Mouse (Mus musculus): Measurements from ENCODE around the gene F830045P16Rik. TPM values are rescaled to one million over a fixed set of nuclear protein-coding genes. Genes with fewer than 3 reads are reported as not detected.

The F830045P16Rik gene
- total RNA-seq (2014; rRNA removed): not detected in 2 replicates
- polyA plus RNA-seq (2015; fragmentation: Nextera tagmentation; extraction: Ambion mirVana): not detected in 2 replicates

DNA sequence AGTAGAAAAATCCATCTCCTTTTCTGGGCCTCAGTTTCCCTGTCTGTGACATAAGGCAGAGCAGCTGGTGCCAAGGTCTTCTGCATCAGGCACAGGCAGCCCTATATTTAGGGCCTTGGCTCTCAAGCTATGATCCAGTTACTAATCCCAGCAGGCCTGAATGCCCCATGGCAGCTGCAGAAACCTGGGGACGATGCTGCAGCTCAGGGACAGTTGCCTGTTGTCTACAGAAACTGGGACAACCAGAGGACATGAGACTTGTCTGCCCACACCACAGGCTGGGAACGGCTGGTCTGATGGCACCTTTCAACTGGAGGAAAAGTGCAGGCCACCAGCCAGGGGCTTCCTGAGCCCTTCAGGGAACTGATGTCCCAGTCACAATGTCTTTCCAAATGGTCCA, at the start of gene F830045P16Rik:
Gene F830045P16Rik (minus strand): TSS at position 226 of the 400 bp plus-strand sequence.
- no peak for DNase-seq (ENCODE audit: low spot score)
- Histone ChIP-seq H3K4me2 (ENCODE audit: low read depth, low read length) (no peak within 1 kb of the TSS), H3K9me3 (ENCODE audit: low read length) (no peaks in the 10 kb centered on the region), H3K9ac (replicated peaks; ENCODE audit: low read length) (no peak within 1 kb of the TSS), H3K4me1 (ENCODE audit: insufficient read depth, low read length) (peaks cover 10% of the 10 kb centered on the region; the same call in 1 of the 2 replicates), H3K36me3 (ENCODE audit: insufficient read depth, low read length) (no peaks in the 10 kb centered on the region), H3K27me3 (ENCODE audit: insufficient read depth, low read length) (no peaks in the 10 kb centered on the region), H3K4me3 (ENCODE audit: low read length) (no peak within 1 kb of the TSS), H3K27ac (no peak within 1 kb of the TSS)
- 62% methylated on average over 2 of the region's 2 CpGs for WGBS
- no peak for TF ChIP-seq CTCF (IDR thresholded peaks at IDR 0.05; ENCODE audit: low read depth)
- ATAC-seq: no peak

GRCm38 (mm10) chr2:129585904-129586514, 49.6 kb upstream of the F830045P16Rik start:
- H3K27me3 ChIP-seq (ENCODE audit: insufficient read depth, low read length): no peaks in the 10 kb centered on the region
- no peaks in the 10 kb centered on the region for H3K9me3 ChIP-seq (ENCODE audit: low read length)
- no peak overlapping the region for H3K4me2 ChIP-seq (ENCODE audit: low read depth, low read length)
- DNase-seq (ENCODE audit: low spot score): no peak
- 76% methylated on average over 11 of the region's 11 CpGs for WGBS
- no peak for TF ChIP-seq CTCF (IDR thresholded peaks at IDR 0.05; ENCODE audit: low read depth)
- no peak overlapping the region for H3K9ac ChIP-seq (replicated peaks; ENCODE audit: low read length)
- no peak overlapping the region for H3K4me3 ChIP-seq (ENCODE audit: low read length)
- no peaks in the 10 kb centered on the region for H3K36me3 ChIP-seq (ENCODE audit: insufficient read depth, low read length)
- no peak for ATAC-seq
- H3K27ac ChIP-seq: no peak overlapping the region; the same call in 1 of the 2 replicates
- H3K4me1 ChIP-seq (ENCODE audit: insufficient read depth, low read length): no peaks in the 10 kb centered on the region

DNA sequence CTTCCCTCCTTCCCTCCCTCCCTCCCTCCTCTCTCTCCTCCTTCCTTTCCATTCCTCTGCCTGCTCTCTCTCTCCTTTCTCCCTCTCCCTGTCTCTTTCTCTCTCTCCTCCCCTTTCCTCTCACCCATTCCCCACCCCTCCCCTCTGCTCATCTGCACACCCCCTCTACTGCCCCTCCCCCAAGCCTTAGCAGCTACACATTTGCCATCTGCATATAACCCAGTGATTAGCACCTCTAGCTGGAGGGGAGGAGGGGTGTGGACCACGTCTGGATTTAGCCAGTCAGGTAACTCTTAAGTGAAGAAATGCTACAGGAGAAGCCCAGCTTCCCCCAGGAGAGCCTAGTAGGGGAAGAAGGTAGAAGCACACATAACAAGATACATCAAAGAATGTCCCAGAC, 48.5 kb upstream of the F830045P16Rik start:
- no peaks in the 10 kb centered on the region for H3K4me1 ChIP-seq (ENCODE audit: insufficient read depth, low read length)
- DNase-seq (ENCODE audit: low spot score) (no peak), ATAC-seq (no peak)
- H3K4me2 ChIP-seq (ENCODE audit: low read depth, low read length): no peak overlapping the region
- no peaks in the 10 kb centered on the region for H3K36me3 ChIP-seq (ENCODE audit: insufficient read depth, low read length)
- H3K9ac ChIP-seq (replicated peaks; ENCODE audit: low read length): no peak overlapping the region
- H3K9me3 ChIP-seq (ENCODE audit: low read length): no peaks in the 10 kb centered on the region
- WGBS: 26% methylated on average over 1 of the region's 1 CpGs
- H3K4me3 ChIP-seq (ENCODE audit: low read length): no peak overlapping the region
- no peak for TF ChIP-seq CTCF (IDR thresholded peaks at IDR 0.05; ENCODE audit: low read depth)
- H3K27ac ChIP-seq: no peak overlapping the region
- H3K27me3 ChIP-seq (ENCODE audit: insufficient read depth, low read length): no peaks in the 10 kb centered on the region

- H3K4me2 ChIP-seq (ENCODE audit: low read depth, low read length): no peak overlapping the region
- no peak overlapping the region for H3K9ac ChIP-seq (replicated peaks; ENCODE audit: low read length)
- H3K27ac ChIP-seq: no peak overlapping the region
- WGBS: 76% methylated on average over 4 of the region's 4 CpGs
- DNase-seq (ENCODE audit: low spot score): no peak
- no peak for TF ChIP-seq CTCF (IDR thresholded peaks at IDR 0.05; ENCODE audit: low read depth)
- no peaks in the 10 kb centered on the region for H3K9me3 ChIP-seq (ENCODE audit: low read length)
- no peak for ATAC-seq
- H3K36me3 ChIP-seq (ENCODE audit: insufficient read depth, low read length): no peaks in the 10 kb centered on the region
- H3K4me3 ChIP-seq (ENCODE audit: low read length): no peak overlapping the region
- H3K27me3 ChIP-seq (ENCODE audit: insufficient read depth, low read length): no peaks in the 10 kb centered on the region
- H3K4me1 ChIP-seq (ENCODE audit: insufficient read depth, low read length): no peaks in the 10 kb centered on the region
These were observed 45.9 kb upstream of the F830045P16Rik start for GRCm38 (mm10) chr2:129582261-129582660.

DNA sequence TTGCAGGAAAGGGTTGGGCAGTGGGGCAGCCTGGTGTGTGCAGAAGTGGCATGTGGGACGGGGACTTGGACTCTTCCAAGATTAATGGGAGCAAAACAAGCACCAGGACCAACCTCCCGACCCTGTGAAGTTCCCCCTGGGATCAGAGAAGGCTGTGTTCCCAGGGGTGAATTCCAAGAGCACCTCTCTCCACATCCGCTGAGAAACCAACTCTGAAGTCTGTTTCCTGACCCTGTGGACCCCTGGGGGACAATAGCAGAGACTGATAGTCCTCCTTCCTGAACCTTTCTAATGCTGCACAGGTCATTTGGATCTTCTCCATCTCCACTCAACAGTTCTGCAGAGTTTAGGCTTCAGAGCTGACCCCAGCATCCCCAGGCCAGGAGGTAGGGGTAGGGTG, 45.4 kb upstream of the F830045P16Rik start:
- TF ChIP-seq CTCF (IDR thresholded peaks at IDR 0.05; ENCODE audit: low read depth): no peak

GRCm38 (mm10) chr2:129580656-129581055, 44.3 kb upstream of the F830045P16Rik start:
- no peaks in the 10 kb centered on the region for H3K27me3 ChIP-seq (ENCODE audit: insufficient read depth, low read length)
- no peak for TF ChIP-seq CTCF (IDR thresholded peaks at IDR 0.05; ENCODE audit: low read depth)
- ATAC-seq: no peak
- H3K9ac ChIP-seq (replicated peaks; ENCODE audit: low read length): no peak overlapping the region
- no peaks in the 10 kb centered on the region for H3K9me3 ChIP-seq (ENCODE audit: low read length)
- H3K27ac ChIP-seq: no peak overlapping the region
- H3K4me2 ChIP-seq (ENCODE audit: low read depth, low read length): no peak overlapping the region
- H3K4me1 ChIP-seq (ENCODE audit: insufficient read depth, low read length): no peaks in the 10 kb centered on the region
- H3K36me3 ChIP-seq (ENCODE audit: insufficient read depth, low read length): no peaks in the 10 kb centered on the region
- H3K4me3 ChIP-seq (ENCODE audit: low read length): no peak overlapping the region
- no peak for DNase-seq (ENCODE audit: low spot score)
- whole genome bisulfite sequencing: 69% methylated on average over 4 of the region's 4 CpGs

More for the DNA sequence above, 45.4 kb upstream of the F830045P16Rik start:
- ATAC-seq (no peak), DNase-seq (ENCODE audit: low spot score) (no peak)
- no peak overlapping the region for H3K4me3 ChIP-seq (ENCODE audit: low read length)
- no peak overlapping the region for H3K27ac ChIP-seq
- H3K9ac ChIP-seq (replicated peaks; ENCODE audit: low read length): no peak overlapping the region
- no peaks in the 10 kb centered on the region for H3K27me3 ChIP-seq (ENCODE audit: insufficient read depth, low read length)
- H3K9me3 ChIP-seq (ENCODE audit: low read length): no peaks in the 10 kb centered on the region
- 66% methylated on average over 3 of the region's 3 CpGs for WGBS
- no peak overlapping the region for H3K4me2 ChIP-seq (ENCODE audit: low read depth, low read length)
- no peaks in the 10 kb centered on the region for H3K4me1 ChIP-seq (ENCODE audit: insufficient read depth, low read length)
- H3K36me3 ChIP-seq (ENCODE audit: insufficient read depth, low read length): no peaks in the 10 kb centered on the region
